8 mouse cellular contexts compared by ENCODE assay signal in genomic region chr3:89522450-89523128, GRCm38 (mm10). TPM values are rescaled to one million over a fixed set of nuclear protein-coding genes. Genes with fewer than 3 reads are reported as not detected.
A peak's percentile ranks its signal among the peaks of the same experiment; 100 is the strongest.
DNase-seq lines count a peak whose midpoint lies in the region; ATAC-seq and TF ChIP-seq lines count a peak whose summit lies in the region.

No protein-coding gene starts in this region.

- H3K9ac ChIP-seq in limb, embryonic 14.5 days (ENCODE audit: low read depth, low read length, severe bottlenecking) = 0 out of 2 replicates have a peak overlapping the region, but pooled peaks have one; percentile 28

- DNase-seq in Patski (ENCODE audit: low read depth, low spot score) = peak; percentile 80
- DNase-seq in heart, embryonic 10.5 days (ENCODE audit: low spot score) = no peak
- no peak for DNase-seq in limb, embryonic 14.5 days (ENCODE audit: low spot score)
- no peak for DNase-seq in ovary, postnatal 14 days (ENCODE audit: low spot score)
- DNase-seq in frontal cortex, postnatal 36 days (ENCODE audit: low spot score in 2 of 2) = no peak
- DNase-seq in adrenal gland, postnatal 4 days (ENCODE audit: low spot score in 2 of 2) = no peak

- H3K4me2 ChIP-seq in limb, embryonic 14.5 days (replicated peaks; ENCODE audit: low read depth, low read length, severe bottlenecking) = peak overlapping the region; percentile 97

- H3K27me3 ChIP-seq in E14TG2a.4 (ENCODE audit: insufficient read depth, low read length) = peaks cover 60% of the 10 kb centered on the region
- peaks cover 52% of the 10 kb centered on the region for H3K27me3 ChIP-seq in Patski
- H3K27me3 ChIP-seq in heart, embryonic 10.5 days (ENCODE audit: insufficient read depth, poor library complexity, severe bottlenecking) = peaks cover 51% of the 10 kb centered on the region
- H3K27me3 ChIP-seq in limb, embryonic 14.5 days (ENCODE audit: control insufficient read depth, insufficient read depth, low read length) = no peaks in the 10 kb centered on the region; the same call in 1 of the 2 replicates

- TF ChIP-seq CTCF in E14TG2a.4 (conservative IDR thresholded peaks at IDR 0.05; ENCODE audit: low read length) = no peak
- TF ChIP-seq CTCF in Patski (IDR thresholded peaks at IDR 0.05) = no peak

- peak overlapping the region; percentile 32; the same call in 1 of the 2 replicates for H3K4me3 ChIP-seq in E14TG2a.4 (replicated peaks; ENCODE audit: low read length)
- peak overlapping the region; percentile 61 for H3K4me3 ChIP-seq in heart, embryonic 10.5 days
- peak overlapping the region; percentile 37 for H3K4me3 ChIP-seq in limb, embryonic 14.5 days (replicated peaks; ENCODE audit: low read length)

- ATAC-seq in Patski = peak; percentile 67
- ATAC-seq in limb, embryonic 14.5 days (ENCODE audit: low FRiP score, low read depth) = no peak; the same call in 1 of the 2 replicates
- ATAC-seq in erythroid progenitor cell, adult 5-6 weeks (replicated peaks; ENCODE audit: low FRiP score, poor library complexity, severe bottlenecking) = no peak

- H3K4me1 ChIP-seq in E14TG2a.4 (replicated peaks; ENCODE audit: low read depth, low read length) = peaks cover 38% of the 10 kb centered on the region
- H3K4me1 ChIP-seq in heart, embryonic 10.5 days = peaks cover 45% of the 10 kb centered on the region
- peaks cover 37% of the 10 kb centered on the region for H3K4me1 ChIP-seq in limb, embryonic 14.5 days (ENCODE audit: control insufficient read depth, insufficient read depth, low read length)

- H3K9me3 ChIP-seq in E14TG2a.4 (ENCODE audit: low read length) = no peaks in the 10 kb centered on the region
- H3K9me3 ChIP-seq in heart, embryonic 10.5 days = no peaks in the 10 kb centered on the region
- H3K9me3 ChIP-seq in limb, embryonic 14.5 days (ENCODE audit: control insufficient read depth, low read length) = no peaks in the 10 kb centered on the region

- no peaks in the 10 kb centered on the region for H3K36me3 ChIP-seq in E14TG2a.4 (ENCODE audit: insufficient read depth, low read length)
- H3K36me3 ChIP-seq in heart, embryonic 10.5 days = no peaks in the 10 kb centered on the region
- no peaks in the 10 kb centered on the region for H3K36me3 ChIP-seq in limb, embryonic 14.5 days (ENCODE audit: control insufficient read depth, insufficient read depth, low read length)

- POLR2A ChIA-PET in Patski (lab: Charles Lee) = interaction anchor here (0.8 kb wide), 1 partner anchor 10 kb away, joined by 3 read pairs; no protein-coding TSS in a partner anchor

- WGBS in heart, embryonic 10.5 days = 29% methylated on average over 6 of the region's 6 CpGs
- 31% methylated on average over 5 of the region's 6 CpGs for whole genome bisulfite sequencing in limb, embryonic 14.5 days

- H3K27ac ChIP-seq in heart, embryonic 10.5 days = peak overlapping the region; percentile 53; the same call in 1 of the 2 replicates
- no peak overlapping the region for H3K27ac ChIP-seq in limb, embryonic 14.5 days (replicated peaks; ENCODE audit: low read depth, low read length)

- TF ChIP-seq POLR2A in limb, embryonic 14.5 days (IDR thresholded peaks at IDR 0.05; ENCODE audit: borderline replicate concordance, extremely low read depth, insufficient read depth, insufficient read length) = no peak

- in situ Hi-C loops in Patski (cut with MboI; ENCODE audit: low pct_unique_long_range_greater_than_20kb) = no loop called here

- CTCF ChIA-PET in Patski (lab: Charles Lee) = interaction anchor here (1.2 to 3.0 kb wide), 3 partner anchors 11 to 336 kb away, joined by 3 to 10 read pairs (median 3); no protein-coding TSS in a partner anchor

RNA-seq across cellular contexts. Expression of gene Kcnn3, which starts 2.6 kb away (rescaled TPM):
- 0.04 TPM for polyA plus RNA-seq in Patski (2021)
- 0.58 and 1.1 TPM in 2 replicates for polyA plus RNA-seq in heart, embryonic 10.5 days (2016; fragmentation: Nextera tagmentation; extraction: Ambion mirVana)
- polyA plus RNA-seq in limb, embryonic 14.5 days (2012; rRNA removed) = 5.9 and 6.6 TPM in 2 replicates
- polyA plus RNA-seq in limb, embryonic 14.5 days (2014; fragmentation: Nextera tagmentation; extraction: Ambion mirVana) = 4.1 and 5.0 TPM in 2 replicates
- total RNA-seq in erythroid progenitor cell, adult 5-6 weeks (2015; ENCODE audit: low replicate concordance) = not detected in 2 replicates
- total RNA-seq in erythroid progenitor cell, adult 5-6 weeks (2017; ENCODE audit: low replicate concordance) = not detected in 2 replicates
- 1 to 10 TPM; 6.6 to 7.2 TPM for total RNA-seq in adrenal gland, postnatal 4 days (2021)
